Mouse (Mus musculus) mouse embryonic stem cell (cell line): ENCODE data around the gene Prkcb.

Experiments
- in situ Hi-C, 2 experiments: fragments of 300-500 bp; cut with MboI; formaldehyde crosslinking; loops; 1 replicate in 1 of 2; 3 replicates in 1 of 2; pipeline ENCODE4 v1.14.3; 2019 to 2020; ENCODE audit warnings: low sequenced_read_pairs in 2 of 2, low pct_unique_long_range_greater_than_20kb in 1 of 2, mixed read lengths in 1 of 2; ENCODE audit not compliant: unreplicated experiment in 1 of 2

The Prkcb gene

DNA sequence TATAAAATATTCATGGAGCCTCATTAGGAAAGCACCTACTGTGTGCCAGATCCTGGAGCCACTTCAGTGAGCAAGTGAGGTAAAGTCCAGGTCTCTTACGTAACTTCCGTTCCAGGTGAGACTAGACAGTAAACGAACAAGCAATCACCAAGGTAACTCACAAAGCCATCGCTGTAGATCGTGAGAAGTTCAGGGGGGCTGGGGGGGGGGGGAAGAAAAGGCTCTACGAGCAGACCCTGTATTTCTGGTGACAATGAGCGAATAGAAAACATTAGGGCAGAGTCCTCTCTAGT, 22.1 kb downstream of the Prkcb start:
- in situ Hi-C loops, result no loop called here

DNA sequence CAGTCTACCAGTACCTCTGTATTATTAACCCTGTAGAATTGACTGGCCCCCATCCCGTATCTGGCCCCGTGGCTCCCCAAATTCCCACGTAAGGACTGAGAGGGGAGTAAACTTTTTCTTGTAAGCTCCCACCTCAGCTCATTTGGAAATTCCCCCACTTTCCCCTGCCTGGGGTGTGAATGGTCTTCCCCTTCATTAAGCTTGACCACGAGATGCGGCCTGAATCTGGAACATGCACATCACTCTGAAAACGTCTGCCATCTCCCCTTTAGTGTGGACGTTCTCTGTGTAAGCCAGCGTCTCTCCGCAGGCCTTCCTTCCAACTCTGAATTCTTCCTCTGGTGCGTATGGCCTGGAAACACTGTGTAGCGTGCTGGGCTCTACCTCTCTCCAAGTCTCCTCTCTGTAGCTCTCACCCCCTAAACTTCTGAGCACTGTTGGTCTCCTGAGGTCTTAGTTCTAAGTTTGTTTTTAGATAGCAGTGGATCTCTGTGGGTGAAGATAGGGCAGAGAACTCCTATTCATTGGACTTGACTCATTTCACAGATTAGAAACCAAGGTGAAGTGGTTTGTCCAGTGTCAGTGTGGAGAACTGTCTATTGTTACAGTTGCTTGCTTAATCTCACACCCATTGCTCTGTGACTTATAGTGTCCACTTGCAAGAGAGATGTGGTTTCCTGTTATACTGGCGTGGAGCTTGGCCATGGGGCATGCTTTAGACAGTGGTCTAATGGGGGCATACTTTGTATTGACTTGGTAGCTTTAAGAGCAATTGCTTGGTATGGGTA, 25.3 kb downstream of the Prkcb start:
- in situ Hi-C loops, result no loop called here

DNA sequence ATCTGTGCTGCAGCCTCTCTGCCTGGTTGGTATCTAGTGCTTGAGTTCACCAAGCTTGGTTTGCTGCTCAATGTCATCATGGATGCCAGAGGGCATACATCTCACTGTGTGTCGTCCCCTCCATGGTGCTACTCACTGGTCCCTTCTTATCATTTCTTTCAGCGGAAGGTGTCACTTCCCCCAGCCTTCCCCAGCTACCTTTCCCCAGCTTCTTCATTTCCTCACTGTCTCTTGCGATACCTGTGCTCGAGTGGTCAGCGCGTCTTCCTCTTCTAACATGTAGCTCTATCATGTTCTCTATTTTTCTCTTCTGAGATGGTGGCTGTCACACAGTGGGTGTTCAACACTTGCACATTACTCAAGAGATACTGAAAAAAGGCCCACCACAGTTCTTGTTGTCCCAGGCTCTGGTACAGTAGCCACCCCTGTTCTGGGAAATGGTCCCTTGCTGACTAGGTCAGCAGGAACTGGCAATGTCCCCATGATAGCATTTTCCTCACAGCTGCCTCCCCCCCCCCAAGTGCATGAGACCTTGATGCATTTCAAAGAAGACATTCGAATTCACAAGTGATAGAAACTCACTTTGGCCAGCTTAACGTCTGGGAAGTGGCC, 27.3 kb downstream of the Prkcb start:
- in situ Hi-C loops, result no loop called here

DNA sequence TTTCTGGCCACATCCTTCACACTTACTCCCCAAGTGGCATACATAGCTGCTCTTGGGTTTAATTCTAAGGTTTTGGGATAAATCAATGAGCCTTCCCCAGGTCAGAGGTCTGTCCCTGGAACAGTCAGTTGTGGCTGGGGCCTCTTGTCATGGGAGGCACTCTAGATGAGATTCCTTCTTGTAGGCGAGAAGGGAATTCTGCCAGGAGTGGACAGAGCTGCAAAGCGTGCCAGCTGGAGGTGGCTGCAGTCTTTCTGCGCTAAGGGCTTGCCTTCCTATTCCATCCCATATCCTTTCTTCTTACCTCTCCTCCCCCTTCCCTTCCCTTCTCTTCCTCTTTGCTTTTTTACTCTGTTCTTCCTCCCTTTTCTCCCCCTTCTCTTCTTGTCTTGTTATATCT, 28.1 kb downstream of the Prkcb start:
- in situ Hi-C loops, result no loop called here

DNA sequence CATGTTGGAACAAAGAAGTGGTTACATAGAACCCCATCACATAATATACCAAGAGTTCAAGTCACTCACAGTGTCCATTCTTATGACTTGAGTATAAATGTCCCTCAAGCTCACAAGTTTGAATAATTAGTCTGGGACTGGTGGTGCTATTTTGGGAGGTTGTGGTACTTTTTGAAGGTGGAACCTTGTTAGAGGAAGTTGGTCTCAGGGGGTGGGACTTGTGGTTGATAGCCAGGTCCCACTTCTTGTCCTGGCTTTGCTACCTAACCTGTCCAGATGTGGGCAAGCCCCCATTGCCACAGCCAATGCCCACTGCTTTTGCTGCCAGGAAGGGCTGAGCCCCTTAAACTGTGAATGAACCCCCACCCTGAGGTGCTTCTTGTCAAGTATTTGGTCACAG, 28.9 kb downstream of the Prkcb start:
- in situ Hi-C loops, result no loop called here

DNA sequence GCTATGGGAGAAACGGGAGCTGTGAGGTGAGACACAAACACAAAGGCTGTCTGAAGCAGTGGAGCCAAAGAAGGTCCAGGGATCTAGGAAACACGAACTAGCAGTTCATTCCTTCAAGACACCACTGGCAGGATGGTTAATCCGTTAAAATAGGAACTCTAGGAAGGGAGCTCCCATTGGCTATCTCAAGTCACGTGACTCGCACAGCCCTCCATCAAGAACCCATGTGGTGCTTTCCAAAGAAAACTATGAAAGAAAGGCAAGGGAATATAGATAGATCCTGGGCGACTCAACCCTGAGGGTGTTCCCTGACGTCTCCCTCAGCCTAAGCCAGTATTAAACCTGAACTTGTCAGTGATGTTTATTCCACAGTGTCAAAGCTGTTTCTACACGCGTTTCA, 31.0 kb downstream of the Prkcb start:
- in situ Hi-C loops, result no loop called here

DNA sequence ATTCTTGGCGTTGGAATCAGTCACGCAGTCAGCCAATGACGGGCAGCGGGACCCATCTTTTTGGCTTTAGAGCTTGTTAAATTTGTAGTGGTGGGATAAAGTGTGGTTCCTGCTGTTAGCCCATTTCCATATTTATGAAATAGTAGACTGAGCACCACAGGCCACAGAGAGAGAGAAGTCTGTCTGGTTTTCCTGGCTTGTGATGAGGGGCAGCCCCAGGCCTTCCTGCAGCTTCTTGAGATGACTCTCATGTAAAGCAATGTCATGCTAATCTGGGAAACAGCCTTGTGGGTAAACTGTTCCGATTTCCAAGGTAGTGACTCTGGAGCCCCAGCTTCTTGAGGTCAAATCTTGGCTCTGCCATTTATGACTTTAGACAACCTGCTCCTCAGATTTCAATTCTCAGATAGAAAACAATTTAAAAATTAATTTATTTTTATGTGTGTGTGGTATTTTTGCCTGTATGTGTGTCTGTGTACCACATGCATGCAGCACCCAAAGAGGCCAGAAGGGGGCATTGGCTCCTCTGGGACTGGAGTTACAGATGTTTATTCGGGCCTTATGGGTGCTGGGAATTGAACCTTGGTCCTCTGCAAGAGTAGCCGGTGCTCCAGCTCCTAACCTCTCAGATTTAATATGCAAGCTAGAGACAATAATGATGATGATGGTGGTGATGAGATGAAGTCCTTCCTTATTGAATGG, 32.4 kb downstream of the Prkcb start:
- in situ Hi-C loops, result no loop called here

DNA sequence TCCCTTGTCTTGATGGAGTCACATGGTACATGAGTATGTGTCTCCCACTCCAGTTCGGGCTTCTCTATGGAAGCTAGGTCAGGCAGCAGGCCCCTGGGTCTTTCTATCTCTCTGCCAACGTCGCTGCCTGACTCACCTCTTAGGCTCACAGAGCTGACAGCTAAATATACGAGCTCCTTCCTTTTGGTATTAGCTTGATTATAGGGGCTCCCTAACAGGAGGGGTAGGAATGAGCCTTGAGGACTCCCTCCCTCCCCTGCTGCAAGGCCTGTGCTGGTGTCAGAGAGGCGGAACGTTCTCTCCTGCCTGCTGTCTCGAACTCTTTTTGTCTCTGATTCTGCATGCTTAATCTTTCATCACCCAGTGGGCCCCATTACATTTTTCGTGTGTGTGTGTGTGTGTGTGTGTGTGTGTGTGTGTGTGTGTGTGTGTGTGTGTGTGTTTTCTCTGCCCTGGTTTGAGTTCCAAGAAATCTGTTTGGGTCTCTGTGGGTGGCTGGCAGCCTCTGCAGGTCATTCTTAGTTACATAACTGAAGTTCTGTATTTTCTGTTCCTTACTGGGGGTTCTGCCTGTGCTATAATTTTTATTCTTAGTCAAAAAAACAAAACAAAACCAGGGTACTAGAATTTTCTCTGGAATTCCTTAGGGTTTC, 33.6 kb downstream of the Prkcb start:
- in situ Hi-C loops, result no loop called here

DNA sequence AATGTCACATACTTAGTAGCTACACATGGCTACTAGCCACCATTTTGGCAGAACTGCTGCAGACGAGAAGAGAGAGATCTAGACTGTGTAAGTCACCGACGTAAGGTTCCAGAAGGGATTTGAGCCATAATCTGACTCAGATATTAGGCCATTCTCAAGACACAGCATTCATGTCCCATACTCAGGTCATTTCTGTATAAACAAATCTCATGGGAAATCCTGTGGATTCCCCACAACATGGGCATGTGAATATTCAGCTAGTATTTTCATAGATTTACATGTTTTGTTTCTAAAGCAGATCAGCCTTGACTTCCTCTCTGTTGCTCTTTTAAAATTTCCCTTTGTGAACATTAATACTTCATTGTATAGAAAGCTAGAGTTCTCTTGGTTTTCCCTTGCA, 39.4 kb downstream of the Prkcb start:
- in situ Hi-C loops, result no loop called here

DNA sequence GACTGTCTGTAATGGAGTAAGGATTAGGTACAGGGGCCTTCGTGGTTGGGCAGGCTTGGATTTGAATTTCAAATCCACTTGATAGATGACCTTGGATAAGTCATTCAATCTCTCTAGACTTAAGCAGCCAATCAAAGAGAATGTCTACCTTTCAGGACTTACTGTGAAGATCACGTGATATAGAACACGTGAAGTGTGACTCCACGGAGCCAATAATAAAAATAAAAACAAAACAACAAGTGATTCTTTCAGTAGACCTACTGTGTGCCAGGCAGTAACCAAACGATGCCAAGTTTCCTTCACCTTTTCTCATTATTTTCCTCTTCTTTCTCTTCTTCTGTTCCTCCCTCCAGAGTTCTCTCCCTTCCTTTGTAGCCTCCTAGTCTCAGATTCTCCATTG, 39.9 kb downstream of the Prkcb start:
- in situ Hi-C loops, result no loop called here

DNA sequence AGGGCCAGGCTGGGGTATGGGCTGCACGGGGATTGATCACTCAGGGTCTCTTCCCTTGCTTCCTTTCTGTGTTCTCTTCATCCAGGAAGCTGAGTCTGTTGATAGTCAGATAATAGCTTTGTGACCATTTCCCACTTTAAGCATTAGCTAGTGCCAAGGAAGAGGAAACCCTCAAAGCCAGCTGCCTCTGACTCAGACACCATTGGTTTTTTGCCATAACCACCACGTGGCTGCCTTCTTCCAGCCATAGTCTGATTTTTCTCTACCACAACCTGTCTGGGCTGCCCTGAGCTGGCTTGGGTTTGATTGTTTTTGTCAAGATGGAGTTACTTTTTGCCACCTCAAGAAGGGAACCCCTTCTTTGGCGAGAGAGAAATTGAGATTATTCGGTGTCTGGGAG, 41.0 kb downstream of the Prkcb start:
- in situ Hi-C loops, result no loop called here

DNA sequence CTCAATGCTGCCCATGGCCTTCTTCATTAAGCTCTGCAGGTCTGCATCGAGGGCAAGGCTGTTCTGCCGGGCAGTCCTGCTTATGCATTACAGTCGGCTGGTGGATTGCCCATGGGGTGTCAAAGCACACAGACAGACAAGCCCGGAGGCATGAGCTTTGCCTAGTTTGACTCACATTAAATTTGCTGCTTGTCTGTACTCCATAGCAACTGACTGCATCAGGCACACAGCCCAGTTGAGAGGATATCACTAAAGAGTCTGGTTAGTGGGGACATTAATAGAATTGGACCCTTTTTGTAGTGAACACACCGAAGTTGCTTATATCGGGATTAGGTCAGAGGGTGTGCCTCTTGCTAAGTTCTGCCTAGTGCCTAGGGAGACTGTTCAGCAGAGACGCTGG, 45.1 kb downstream of the Prkcb start:
- in situ Hi-C loops, result no loop called here

DNA sequence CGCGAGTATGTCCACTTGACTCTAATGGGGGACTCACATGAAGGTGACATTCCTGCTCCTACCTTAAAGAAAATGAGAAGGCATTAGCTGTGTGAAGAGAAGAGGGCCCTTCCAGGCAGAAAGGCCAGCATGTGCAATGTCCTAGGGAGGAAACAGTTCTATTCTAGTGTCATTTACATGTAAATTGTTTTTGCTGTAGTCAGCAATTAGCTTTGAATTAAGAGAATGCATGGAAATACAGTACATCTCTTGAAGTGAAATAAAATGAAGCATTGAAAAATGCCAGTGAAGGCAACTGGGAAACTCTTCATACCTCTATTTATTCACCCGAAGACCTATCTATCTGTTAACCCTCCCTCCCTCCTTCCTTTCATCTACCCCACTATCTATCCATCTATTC, 48.8 kb downstream of the Prkcb start:
- in situ Hi-C loops, result no loop called here

DNA sequence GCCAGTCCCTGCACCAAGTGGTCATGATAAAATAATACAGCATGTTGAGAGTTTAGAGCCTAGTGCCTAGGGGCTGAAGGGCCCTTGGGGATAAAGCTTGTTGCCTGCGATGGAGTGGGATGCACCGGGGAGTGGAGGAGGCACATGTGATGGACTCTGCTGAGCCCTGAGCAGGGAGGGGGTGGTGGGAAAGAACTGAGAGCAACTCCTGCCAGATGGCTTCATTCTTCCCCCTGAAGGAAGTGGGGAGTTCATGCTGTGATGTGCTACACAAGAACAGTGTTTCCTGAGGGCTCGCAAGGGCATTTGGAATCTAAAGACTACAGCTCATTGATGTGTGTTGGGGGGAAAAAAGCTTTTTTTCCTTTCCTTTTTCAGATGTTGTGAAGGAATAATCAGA, 49.5 kb downstream of the Prkcb start:
- in situ Hi-C loops, result no loop called here

DNA sequence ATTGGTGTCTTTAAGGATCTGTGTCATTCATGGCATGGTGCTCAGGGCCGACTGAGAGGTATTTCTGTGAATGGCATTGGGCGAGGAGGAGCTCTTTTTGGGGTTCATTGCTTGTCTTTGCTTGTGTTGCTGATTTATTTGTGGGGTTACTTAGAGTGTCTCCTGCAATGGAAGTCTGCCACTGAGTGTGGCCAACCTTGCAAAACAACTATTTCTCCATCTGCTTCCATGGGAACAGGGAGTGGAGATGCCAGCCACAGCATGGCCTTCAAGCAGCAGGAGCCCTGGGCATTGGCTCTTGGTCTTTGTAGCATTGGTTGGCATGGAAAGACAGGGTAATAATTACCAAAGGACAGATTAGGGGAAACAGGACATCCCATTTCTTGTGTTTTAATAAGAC, 50.9 kb downstream of the Prkcb start:
- in situ Hi-C loops, result no loop called here

DNA sequence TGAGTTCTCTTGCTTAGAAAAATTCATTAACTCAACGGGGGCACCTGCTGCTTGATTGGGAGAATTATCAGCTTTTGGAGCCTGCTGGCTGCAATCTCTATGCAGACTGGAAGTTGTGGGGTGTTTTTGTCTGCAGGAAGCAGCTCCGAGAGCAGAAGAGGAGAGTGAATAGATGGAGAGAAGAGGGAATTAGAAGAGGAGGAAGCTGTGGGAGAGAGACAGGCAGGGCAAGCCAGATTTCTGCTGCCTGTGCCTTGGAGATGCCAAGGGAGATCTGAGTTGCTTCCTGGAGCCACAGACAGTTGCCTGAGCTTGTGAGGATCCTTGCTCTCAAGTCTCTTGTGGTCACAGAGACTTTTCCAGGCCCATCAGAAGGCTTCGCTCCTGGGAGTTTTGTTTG, 53.3 kb downstream of the Prkcb start:
- in situ Hi-C loops, result no loop called here

DNA sequence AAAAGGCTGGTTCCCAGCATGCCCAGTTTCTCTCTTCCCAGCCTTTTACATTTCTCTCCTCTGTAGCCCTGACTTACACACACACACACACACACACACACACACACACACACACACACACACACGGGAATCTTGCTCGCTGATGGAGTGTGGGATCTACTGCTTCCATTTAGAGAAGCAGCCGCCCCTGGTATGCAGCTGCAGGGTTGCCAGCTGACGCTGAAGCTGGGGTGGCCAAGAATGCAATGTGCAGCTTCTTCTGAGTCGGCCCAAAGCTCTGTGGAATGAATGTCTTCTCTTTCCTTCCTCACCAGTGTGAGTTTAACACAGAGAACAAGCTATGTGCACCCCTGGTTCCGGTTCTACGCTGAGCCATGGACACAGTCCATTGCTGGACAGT, 56.1 kb downstream of the Prkcb start:
- in situ Hi-C loops, result no loop called here

DNA sequence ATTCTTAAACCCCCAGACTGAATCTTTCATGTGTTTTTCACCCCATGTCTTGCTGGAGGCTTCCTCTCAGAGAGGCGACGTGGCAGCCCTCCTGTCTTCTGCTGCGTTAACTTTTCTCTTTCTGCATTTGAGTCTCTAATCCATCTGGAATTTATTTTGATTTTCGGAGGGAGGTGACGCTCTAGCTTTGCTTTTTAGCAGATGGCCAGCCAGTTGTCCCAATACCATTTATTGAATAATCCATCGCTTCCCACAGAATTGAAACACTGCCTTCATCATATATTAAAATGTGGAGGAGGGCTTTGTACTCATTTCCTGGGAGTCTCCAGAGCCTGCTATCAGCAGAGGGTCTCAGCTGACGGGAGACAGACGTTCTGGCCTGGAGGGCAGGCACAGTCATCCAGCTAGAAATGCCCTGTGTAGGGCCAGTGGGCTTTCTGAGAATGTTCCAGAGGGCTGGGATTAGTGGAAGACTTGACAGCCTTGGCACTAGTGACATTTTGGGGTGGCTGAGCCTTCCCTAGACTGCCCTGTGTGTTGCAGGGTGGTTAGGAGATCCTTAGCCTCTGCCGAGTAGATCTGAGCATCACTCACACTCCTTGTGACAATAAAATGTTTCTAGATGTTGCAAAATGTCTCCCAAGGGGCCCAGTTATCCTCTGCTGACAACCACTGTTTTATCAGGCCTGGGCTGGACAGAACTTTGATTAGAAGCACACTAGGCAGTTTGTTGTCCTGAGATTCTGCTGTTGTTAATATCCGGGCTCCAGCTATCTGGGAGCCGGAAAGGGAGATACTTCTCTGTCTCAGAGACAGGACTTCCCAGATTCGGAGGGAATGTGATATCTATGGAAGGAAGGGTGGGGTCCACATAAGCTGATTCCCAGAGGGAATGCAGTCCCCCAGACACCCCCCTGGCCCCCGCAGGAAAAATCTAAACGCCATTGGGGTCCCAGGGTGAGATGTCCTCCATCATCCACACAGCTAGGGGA, 58.0 kb downstream of the Prkcb start:
- in situ Hi-C loops, result no loop called here

DNA sequence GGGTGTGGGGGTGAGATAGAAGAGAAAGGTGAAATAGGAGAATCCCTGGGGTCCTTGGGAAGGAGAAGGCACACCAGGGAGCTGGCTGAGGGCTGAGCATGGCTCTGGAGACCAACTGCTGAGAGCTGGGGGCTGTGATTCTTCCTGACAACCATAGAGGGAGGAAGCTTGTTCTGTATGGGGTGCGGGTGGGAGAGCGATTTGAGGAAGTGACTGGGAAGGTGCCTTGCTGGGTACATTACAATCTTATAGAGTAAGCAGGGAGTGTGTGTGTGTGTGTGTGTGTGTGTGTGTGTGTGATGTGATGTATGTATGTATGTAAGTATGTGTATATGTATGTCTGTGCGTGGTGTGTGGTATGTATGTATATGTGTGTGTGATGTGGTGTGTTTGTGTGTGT, 58.9 kb downstream of the Prkcb start:
- in situ Hi-C loops, result no loop called here
